Mouse (Mus musculus): Measurements from ENCODE around the gene Tra2a. TPM values are rescaled to one million over a fixed set of nuclear protein-coding genes. Genes with fewer than 3 reads are reported as not detected.
"Not testable (repeated sequence)": the region's sequence is repeated elsewhere in the genome, so short reads cannot be mapped to it uniquely, and the experiment has no call there.

The Tra2a gene
- polyA plus RNA-seq (2015; fragmentation: Nextera tagmentation; extraction: Ambion mirVana) = 123 and 128 TPM in 2 replicates

GRCm38 (mm10) chr6:49263847-49264243 is at the start of gene Tra2a:
TSS of gene Tra2a (minus strand) at chr6:49264033.
- ATAC-seq (replicated peaks) = peak; percentile 97
- H3K9me3 ChIP-seq = no peaks in the 10 kb centered on the region
- peak within 1 kb of the TSS; percentile 100 for H3K9ac ChIP-seq
- under 1% methylated on average over 39 of the region's 39 CpGs for WGBS
- H3K36me3 ChIP-seq (replicated peaks) = no peaks in the 10 kb centered on the region
- H3K27me3 ChIP-seq (replicated peaks) = no peaks in the 10 kb centered on the region
- H3K4me1 ChIP-seq = peaks cover 26% of the 10 kb centered on the region
- peak within 1 kb of the TSS; percentile 99 for H3K27ac ChIP-seq
- H3K4me3 ChIP-seq = peak within 1 kb of the TSS; percentile 100
- peak within 1 kb of the TSS; percentile 75 for H3K4me2 ChIP-seq

DNA sequence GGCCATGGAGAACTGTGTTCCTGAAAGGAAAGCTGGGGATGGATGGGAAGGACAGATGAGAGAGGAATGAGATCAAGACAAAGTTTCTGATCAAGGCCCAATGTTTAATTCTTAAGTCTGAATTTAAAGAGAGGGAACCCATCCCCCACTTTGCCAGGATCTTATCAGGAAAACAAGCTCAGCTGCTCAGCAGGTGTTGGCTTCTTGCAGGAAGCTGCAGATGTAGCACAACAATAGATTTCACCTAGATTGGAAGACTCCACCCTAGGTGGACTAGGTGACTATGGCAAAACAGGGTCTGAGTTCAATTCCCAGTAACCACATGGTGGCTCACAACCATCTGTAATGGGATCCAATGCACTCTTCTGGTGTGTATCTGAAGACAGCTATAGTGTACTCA is 34.5 kb upstream of the Tra2a start:
- H3K4me1 ChIP-seq = no peaks in the 10 kb centered on the region
- H3K4me3 ChIP-seq = no peak overlapping the region
- ATAC-seq (replicated peaks) = no peak
- H3K4me2 ChIP-seq = no peak overlapping the region
- no peak overlapping the region for H3K27ac ChIP-seq
- no peaks in the 10 kb centered on the region for H3K27me3 ChIP-seq (replicated peaks)
- no peaks in the 10 kb centered on the region for H3K36me3 ChIP-seq (replicated peaks)
- H3K9ac ChIP-seq = no peak overlapping the region
- no peaks in the 10 kb centered on the region for H3K9me3 ChIP-seq

- Histone ChIP-seq H3K27ac (no peak overlapping the region), H3K36me3 (replicated peaks) (no peaks in the 10 kb centered on the region), H3K9me3 (no peaks in the 10 kb centered on the region), H3K4me1 (no peaks in the 10 kb centered on the region), H3K4me2 (no peak overlapping the region), H3K27me3 (replicated peaks) (no peaks in the 10 kb centered on the region), H3K4me3 (no peak overlapping the region), H3K9ac (no peak overlapping the region)
- no peak for ATAC-seq (replicated peaks)
- WGBS = 82% methylated on average over 1 of the region's 1 CpGs
Measured at GRCm38 (mm10) chr6:49282122-49282521, 18.3 kb upstream of the Tra2a start.

- H3K27me3 ChIP-seq (replicated peaks) = no peaks in the 10 kb centered on the region
Measured at GRCm38 (mm10) chr6:49280942-49281341, 17.1 kb upstream of the Tra2a start.

DNA sequence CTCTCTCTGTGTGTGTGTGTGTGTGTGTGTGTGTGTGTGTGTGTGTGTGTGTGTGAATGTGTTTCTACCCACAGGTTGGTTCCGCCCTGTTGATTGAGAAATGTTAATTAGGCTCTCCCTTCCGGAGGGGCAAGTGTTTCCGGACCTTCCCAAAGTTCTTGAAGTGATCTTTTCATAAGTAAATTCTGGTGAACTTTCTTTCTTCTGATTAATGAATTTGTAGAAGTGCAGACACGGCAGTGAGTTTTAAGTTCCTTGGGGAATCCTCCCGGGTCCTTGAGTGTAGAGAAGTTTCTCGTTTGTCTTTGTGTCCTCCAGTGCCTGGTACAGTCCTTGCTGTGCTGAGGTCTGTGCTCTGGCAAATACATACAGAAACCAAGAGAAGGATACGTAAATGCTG is 11.5 kb upstream of the Tra2a start:
- no peaks in the 10 kb centered on the region for H3K4me1 ChIP-seq
- H3K9ac ChIP-seq = no peak overlapping the region
- 90% methylated on average over 7 of the region's 7 CpGs for WGBS
- no peaks in the 10 kb centered on the region for H3K27me3 ChIP-seq (replicated peaks)
- no peak overlapping the region for H3K4me3 ChIP-seq
- H3K36me3 ChIP-seq (replicated peaks) = no peaks in the 10 kb centered on the region
- no peaks in the 10 kb centered on the region for H3K9me3 ChIP-seq
- no peak overlapping the region for H3K4me2 ChIP-seq
- no peak for ATAC-seq (replicated peaks)
- no peak overlapping the region for H3K27ac ChIP-seq

More at GRCm38 (mm10) chr6:49280942-49281341, 17.1 kb upstream of the Tra2a start:
- H3K4me2 ChIP-seq = no peak overlapping the region
- H3K27ac ChIP-seq = no peak overlapping the region
- H3K9ac ChIP-seq = no peak overlapping the region
- no peak for ATAC-seq (replicated peaks)
- WGBS = 42% methylated on average over 1 of the region's 1 CpGs
- H3K4me3 ChIP-seq = no peak overlapping the region
- H3K36me3 ChIP-seq (replicated peaks) = no peaks in the 10 kb centered on the region
- no peaks in the 10 kb centered on the region for H3K9me3 ChIP-seq
- H3K4me1 ChIP-seq = no peaks in the 10 kb centered on the region

DNA sequence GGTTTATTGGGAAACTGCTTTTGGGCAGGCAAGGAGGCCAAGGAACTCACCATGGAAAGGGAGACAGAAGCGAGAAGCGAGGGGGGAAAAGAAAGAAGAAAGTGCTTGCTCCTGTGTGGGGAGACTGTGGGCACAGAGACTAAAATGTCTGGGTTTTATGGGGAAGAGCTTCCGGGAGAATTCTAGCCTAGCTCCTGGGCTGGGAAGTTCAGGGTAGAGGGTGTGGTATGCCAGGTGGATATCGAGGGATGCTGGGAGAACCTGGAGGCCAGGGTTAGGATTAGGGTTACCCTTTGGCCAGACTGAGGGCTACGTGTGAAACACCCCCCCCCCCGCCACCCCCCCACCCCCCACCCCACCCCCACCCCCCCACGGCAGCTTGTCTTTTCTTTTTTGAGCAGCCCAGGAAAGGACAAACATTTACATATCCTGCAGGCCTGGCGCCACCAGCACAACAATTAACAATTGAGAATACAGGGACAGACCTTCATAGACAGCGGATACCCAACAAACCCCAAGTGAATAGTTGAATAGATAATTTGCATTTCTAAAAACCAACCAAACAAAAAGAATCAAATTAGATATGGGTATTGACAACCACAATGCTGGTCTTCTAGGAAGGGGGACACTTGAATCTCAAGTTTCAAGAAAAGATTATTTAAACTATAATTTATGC is 10.7 kb upstream of the Tra2a start:
- H3K27me3 ChIP-seq (replicated peaks) = no peaks in the 10 kb centered on the region
- H3K27ac ChIP-seq = no peak overlapping the region
- no peaks in the 10 kb centered on the region for H3K36me3 ChIP-seq (replicated peaks)
- 49% methylated on average over 7 of the region's 9 CpGs for WGBS
- no peak overlapping the region for H3K4me3 ChIP-seq
- no peaks in the 10 kb centered on the region for H3K4me1 ChIP-seq
- no peak overlapping the region for H3K9ac ChIP-seq
- no peak for ATAC-seq (replicated peaks)
- H3K9me3 ChIP-seq = no peaks in the 10 kb centered on the region
- no peak overlapping the region for H3K4me2 ChIP-seq

DNA sequence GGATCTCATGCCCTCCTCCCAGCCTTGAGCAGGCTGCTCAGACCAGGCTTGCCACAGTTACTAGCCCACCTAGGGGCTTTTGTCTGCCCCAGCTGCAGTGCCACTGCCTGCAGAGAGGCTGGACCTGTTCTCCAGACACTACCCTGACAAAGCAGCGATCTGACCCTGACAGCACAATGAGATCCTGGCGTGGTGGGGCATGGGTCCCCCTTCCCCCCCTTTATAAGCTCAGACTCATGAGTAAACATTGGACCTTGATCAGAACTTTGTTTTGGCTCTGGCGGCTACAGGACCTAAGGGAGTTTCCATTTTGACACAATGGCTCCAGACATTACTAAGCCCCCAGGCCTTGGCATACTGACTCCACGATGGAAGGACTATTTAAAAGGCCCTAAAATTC is 10.1 kb upstream of the Tra2a start:
- H3K9me3 ChIP-seq = no peaks in the 10 kb centered on the region
- no peak overlapping the region for H3K4me2 ChIP-seq
- H3K27ac ChIP-seq = no peak overlapping the region
- H3K4me3 ChIP-seq = no peak overlapping the region
- no peak overlapping the region for H3K9ac ChIP-seq
- ATAC-seq (replicated peaks) = no peak
- H3K4me1 ChIP-seq = no peaks in the 10 kb centered on the region
- no peaks in the 10 kb centered on the region for H3K36me3 ChIP-seq (replicated peaks)
- 9% methylated on average over 4 of the region's 4 CpGs for WGBS
- no peaks in the 10 kb centered on the region for H3K27me3 ChIP-seq (replicated peaks)

DNA sequence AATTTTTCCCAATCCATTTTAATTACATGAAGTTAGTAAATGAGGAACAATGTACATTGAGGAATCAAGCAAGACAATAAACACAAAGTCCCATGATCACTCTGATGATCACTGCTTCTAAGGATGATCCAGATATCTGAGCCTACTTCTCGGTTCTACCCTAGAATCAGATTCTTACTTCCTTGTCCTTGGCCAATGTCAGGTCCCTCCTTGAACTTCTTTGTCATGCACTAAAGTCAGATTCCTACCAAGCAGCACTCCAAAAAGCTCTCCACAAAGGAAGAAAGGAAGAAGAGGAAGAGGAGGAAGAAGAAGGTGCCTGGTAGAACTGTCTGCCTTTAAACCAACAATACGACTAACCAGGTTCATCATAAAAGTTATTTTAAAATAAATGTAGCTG is 9.0 kb upstream of the Tra2a start:
- 91% methylated on average over 2 of the region's 2 CpGs for WGBS
- no peaks in the 10 kb centered on the region for H3K36me3 ChIP-seq (replicated peaks)
- H3K9ac ChIP-seq = no peak overlapping the region
- no peak overlapping the region for H3K27ac ChIP-seq
- no peaks in the 10 kb centered on the region for H3K4me1 ChIP-seq
- H3K9me3 ChIP-seq = no peaks in the 10 kb centered on the region
- H3K27me3 ChIP-seq (replicated peaks) = no peaks in the 10 kb centered on the region
- H3K4me2 ChIP-seq = no peak overlapping the region
- H3K4me3 ChIP-seq = no peak overlapping the region
- ATAC-seq (replicated peaks) = no peak

- Histone ChIP-seq H3K27ac (no peak overlapping the region), H3K9ac (no peak overlapping the region), H3K9me3 (no peaks in the 10 kb centered on the region), H3K4me2 (no peak overlapping the region), H3K27me3 (replicated peaks) (no peaks in the 10 kb centered on the region), H3K4me1 (no peaks in the 10 kb centered on the region), H3K36me3 (replicated peaks) (no peaks in the 10 kb centered on the region), H3K4me3 (no peak overlapping the region)
- 79% methylated on average over 6 of the region's 6 CpGs for WGBS
- ATAC-seq (replicated peaks) = no peak
Measured at GRCm38 (mm10) chr6:49271815-49272214, 8.0 kb upstream of the Tra2a start.

DNA sequence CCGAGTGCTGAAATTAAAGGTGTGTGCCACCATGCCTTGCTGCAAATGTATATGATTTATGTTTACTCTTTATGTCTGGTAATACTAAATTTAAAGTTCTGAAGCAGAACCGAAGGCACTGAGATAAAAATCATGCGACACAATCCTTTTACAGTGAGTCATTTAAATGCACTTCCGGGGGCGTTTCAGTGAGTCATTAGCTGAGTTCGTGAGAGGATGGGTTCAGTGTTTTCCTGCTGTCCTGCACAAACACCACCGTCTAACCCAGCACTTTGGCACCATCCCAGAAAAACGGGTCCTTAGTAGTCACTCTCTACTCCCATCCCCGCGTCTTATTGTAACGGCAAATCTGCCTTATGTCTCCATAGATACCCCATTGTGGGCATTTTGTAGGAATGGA is 6.1 kb upstream of the Tra2a start:
- ATAC-seq (replicated peaks) = no peak
- 41% methylated on average over 11 of the region's 11 CpGs for WGBS
- Histone ChIP-seq H3K4me3 (no peak overlapping the region), H3K27me3 (replicated peaks) (no peaks in the 10 kb centered on the region), H3K9ac (no peak overlapping the region), H3K4me1 (no peaks in the 10 kb centered on the region), H3K9me3 (no peaks in the 10 kb centered on the region), H3K27ac (no peak overlapping the region), H3K4me2 (no peak overlapping the region), H3K36me3 (replicated peaks) (no peaks in the 10 kb centered on the region)

DNA sequence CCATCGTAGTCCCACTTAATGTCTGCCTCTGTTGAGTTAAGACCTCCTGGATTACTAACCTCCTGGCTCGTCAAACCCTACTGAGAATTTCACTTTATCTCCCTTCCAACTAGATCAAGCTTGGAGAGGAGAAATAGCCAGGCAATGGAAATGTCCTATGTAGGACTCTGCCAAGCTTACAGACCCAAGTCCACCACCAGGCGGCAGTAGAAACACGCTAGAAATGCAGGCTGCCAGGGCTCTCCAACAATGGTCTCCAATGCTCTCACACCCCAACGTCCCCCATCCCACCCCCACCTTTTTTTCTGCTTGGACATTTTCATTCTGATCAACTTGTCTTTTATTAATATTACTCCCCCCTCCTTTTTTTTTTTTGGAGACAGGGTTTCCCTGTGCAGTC is 5.4 kb upstream of the Tra2a start:
- no peaks in the 10 kb centered on the region for H3K27me3 ChIP-seq (replicated peaks)
- no peak for ATAC-seq (replicated peaks)
- H3K9me3 ChIP-seq = no peaks in the 10 kb centered on the region
- H3K4me2 ChIP-seq = no peak overlapping the region
- H3K36me3 ChIP-seq (replicated peaks) = no peaks in the 10 kb centered on the region
- no peak overlapping the region for H3K9ac ChIP-seq
- no peak overlapping the region for H3K4me3 ChIP-seq
- H3K27ac ChIP-seq = no peak overlapping the region
- no peaks in the 10 kb centered on the region for H3K4me1 ChIP-seq
- 27% methylated on average over 5 of the region's 5 CpGs for WGBS

DNA sequence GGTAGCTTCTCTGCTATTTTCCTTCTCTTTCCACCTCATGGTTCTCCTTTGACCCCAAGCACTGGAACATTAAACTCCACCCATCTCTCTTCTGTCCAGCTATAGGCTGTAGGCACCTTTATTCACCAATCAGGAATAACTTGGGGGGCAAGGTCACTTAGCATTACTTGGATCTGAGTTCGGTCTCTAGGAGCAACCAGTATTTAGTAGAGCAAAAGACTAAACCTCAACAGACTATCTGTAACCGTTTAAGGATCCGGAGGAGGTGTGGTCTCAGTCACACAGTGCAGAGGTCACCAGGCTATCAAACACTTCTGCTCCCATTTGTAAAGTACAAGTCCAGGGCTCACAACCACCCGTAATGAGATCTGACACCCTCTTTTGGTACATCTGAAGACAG is 3.9 kb upstream of the Tra2a start:
- WGBS = 71% methylated on average over 4 of the region's 4 CpGs

GRCm38 (mm10) chr6:49265207-49265606 is 1.4 kb upstream of the Tra2a start:
- H3K27ac ChIP-seq; H3K9ac ChIP-seq; H3K4me3 ChIP-seq; H3K9me3 ChIP-seq; H3K4me2 ChIP-seq; H3K27me3 ChIP-seq (replicated peaks); H3K36me3 ChIP-seq (replicated peaks); ATAC-seq (replicated peaks): not testable (repeated sequence)
- WGBS = 97% methylated on average over 1 of the region's 1 CpGs
- H3K4me1 ChIP-seq = peaks cover 20% of the 10 kb centered on the region

More for the DNA sequence above, 3.9 kb upstream of the Tra2a start:
- Histone ChIP-seq H3K9me3 (no peaks in the 10 kb centered on the region), H3K4me3 (no peak overlapping the region), H3K36me3 (replicated peaks) (no peaks in the 10 kb centered on the region), H3K9ac (no peak overlapping the region), H3K4me1 (no peaks in the 10 kb centered on the region), H3K27ac (no peak overlapping the region), H3K4me2 (no peak overlapping the region), H3K27me3 (replicated peaks) (no peaks in the 10 kb centered on the region)
- ATAC-seq (replicated peaks) = no peak

All from midbrain, embryonic 15.5 days (tissue).